Mouse (Mus musculus): ENCODE results near the gene Map2k7. TPM values are rescaled to one million over a fixed set of nuclear protein-coding genes. Genes with fewer than 3 reads are reported as not detected.

Gene Map2k7
- polyA plus RNA-seq, 1 experiment from 2014 or later: 16.9 TPM

GRCm38 (mm10) chr8:4205246-4206123 is 33.1 kb upstream of the Map2k7 start:
- no peak for ATAC-seq (ENCODE audit: insufficient number of reproducible peaks, insufficient read depth, low FRiP score, low read depth)
- Histone ChIP-seq H3K27me3 (ENCODE audit: control insufficient read depth, insufficient read depth, low read length) (peaks cover 35% of the 10 kb centered on the region), H3K4me2 (ENCODE audit: low read length) (peak overlapping the region; percentile 59), H3K9me3 (ENCODE audit: control insufficient read depth, low read length) (no peaks in the 10 kb centered on the region), H3K27ac (replicated peaks in 1 of 2; ENCODE audit: control insufficient read depth in 1 of 2, insufficient read depth in 1 of 2, low read depth in 2 of 2, low read length in 2 of 2) (no peak overlapping the region), H3K4me3 (ENCODE audit: control insufficient read depth in 1 of 2, insufficient read depth in 1 of 2, low read depth in 1 of 2, low read length in 2 of 2) (peak overlapping the region in 1 of 2 experiments; percentile 24; a peak in 1 of 4 replicates), H3K9ac (ENCODE audit: low read length) (peak overlapping the region; percentile 59; the same call in 1 of the 2 replicates), H3K4me1 (ENCODE audit: control insufficient read depth in 2 of 2, insufficient read depth in 2 of 2, low read length in 2 of 2) (peaks cover 4 to 11% of the 10 kb centered on the region in 2 experiments), H3K36me3 (ENCODE audit: control insufficient read depth, insufficient read depth, low read length) (peaks cover 4% of the 10 kb centered on the region; the same call in 1 of the 2 replicates)
- WGBS: 23% methylated on average over 38 of the region's 38 CpGs

- no peak overlapping the region for H3K27ac ChIP-seq (replicated peaks in 1 of 2; ENCODE audit: control insufficient read depth in 1 of 2, insufficient read depth in 1 of 2, low read depth in 2 of 2, low read length in 2 of 2)
- H3K4me3 ChIP-seq (ENCODE audit: control insufficient read depth in 1 of 2, insufficient read depth in 1 of 2, low read depth in 1 of 2, low read length in 2 of 2): peak overlapping the region; percentile 11 to 24; a peak in 3 of 4 replicates
- H3K27me3 ChIP-seq (ENCODE audit: control insufficient read depth, insufficient read depth, low read length): peaks cover 35% of the 10 kb centered on the region
- peaks cover 4 to 11% of the 10 kb centered on the region in 2 experiments for H3K4me1 ChIP-seq (ENCODE audit: control insufficient read depth in 2 of 2, insufficient read depth in 2 of 2, low read length in 2 of 2)
- H3K9me3 ChIP-seq (ENCODE audit: control insufficient read depth, low read length): no peaks in the 10 kb centered on the region
- ATAC-seq (ENCODE audit: insufficient number of reproducible peaks, insufficient read depth, low FRiP score, low read depth): no peak
- H3K36me3 ChIP-seq (ENCODE audit: control insufficient read depth, insufficient read depth, low read length): peaks cover 4% of the 10 kb centered on the region; the same call in 1 of the 2 replicates
- H3K9ac ChIP-seq (ENCODE audit: low read length): peak overlapping the region; percentile 59
- peak overlapping the region; percentile 59 for H3K4me2 ChIP-seq (ENCODE audit: low read length)
- 9% methylated on average over 44 of the region's 44 CpGs for WGBS
Observed at GRCm38 (mm10) chr8:4206182-4207015, 32.1 kb upstream of the Map2k7 start.

- peak overlapping the region; percentile 59; the same call in 1 of the 2 replicates for H3K9ac ChIP-seq (ENCODE audit: low read length)
- peaks cover 4% of the 10 kb centered on the region; the same call in 1 of the 2 replicates for H3K36me3 ChIP-seq (ENCODE audit: control insufficient read depth, insufficient read depth, low read length)
- peaks cover 35% of the 10 kb centered on the region for H3K27me3 ChIP-seq (ENCODE audit: control insufficient read depth, insufficient read depth, low read length)
- ATAC-seq (ENCODE audit: insufficient number of reproducible peaks, insufficient read depth, low FRiP score, low read depth): no peak
- no peaks in the 10 kb centered on the region for H3K9me3 ChIP-seq (ENCODE audit: control insufficient read depth, low read length)
- peaks cover 4 to 11% of the 10 kb centered on the region in 2 experiments for H3K4me1 ChIP-seq (ENCODE audit: control insufficient read depth in 2 of 2, insufficient read depth in 2 of 2, low read length in 2 of 2)
- no peak overlapping the region for H3K4me2 ChIP-seq (ENCODE audit: low read length)
- no peak overlapping the region for H3K4me3 ChIP-seq (ENCODE audit: control insufficient read depth in 1 of 2, insufficient read depth in 1 of 2, low read depth in 1 of 2, low read length in 2 of 2)
- no peak overlapping the region for H3K27ac ChIP-seq (replicated peaks in 1 of 2; ENCODE audit: control insufficient read depth in 1 of 2, insufficient read depth in 1 of 2, low read depth in 2 of 2, low read length in 2 of 2)
- WGBS: 48% methylated on average over 2 of the region's 2 CpGs
Observed at GRCm38 (mm10) chr8:4207016-4207350, 31.6 kb upstream of the Map2k7 start.

GRCm38 (mm10) chr8:4211097-4211496 is 27.4 kb upstream of the Map2k7 start:
- H3K9me3 ChIP-seq (ENCODE audit: control insufficient read depth, low read length): no peaks in the 10 kb centered on the region
- H3K9ac ChIP-seq (ENCODE audit: low read length): no peak overlapping the region
- H3K4me3 ChIP-seq (ENCODE audit: control insufficient read depth in 1 of 2, insufficient read depth in 1 of 2, low read depth in 1 of 2, low read length in 2 of 2): no peak overlapping the region
- peaks cover 42% of the 10 kb centered on the region for H3K27me3 ChIP-seq (ENCODE audit: control insufficient read depth, insufficient read depth, low read length)
- WGBS: 74% methylated on average over 6 of the region's 6 CpGs
- peaks cover 17 to 26% of the 10 kb centered on the region in 2 experiments for H3K4me1 ChIP-seq (ENCODE audit: control insufficient read depth in 2 of 2, insufficient read depth in 2 of 2, low read length in 2 of 2)
- no peak for ATAC-seq (ENCODE audit: insufficient number of reproducible peaks, insufficient read depth, low FRiP score, low read depth)
- H3K4me2 ChIP-seq (ENCODE audit: low read length): no peak overlapping the region
- no peaks in the 10 kb centered on the region for H3K36me3 ChIP-seq (ENCODE audit: control insufficient read depth, insufficient read depth, low read length)
- H3K27ac ChIP-seq (replicated peaks in 1 of 2; ENCODE audit: control insufficient read depth in 1 of 2, insufficient read depth in 1 of 2, low read depth in 2 of 2, low read length in 2 of 2): no peak overlapping the region

- peak overlapping the region; percentile 35 to 45; a peak in 3 of 4 replicates for H3K4me3 ChIP-seq (ENCODE audit: control insufficient read depth in 1 of 2, insufficient read depth in 1 of 2, low read depth in 1 of 2, low read length in 2 of 2)
- peaks cover 46% of the 10 kb centered on the region for H3K27me3 ChIP-seq (ENCODE audit: control insufficient read depth, insufficient read depth, low read length)
- H3K9ac ChIP-seq (ENCODE audit: low read length): peak overlapping the region; percentile 41
- no peak overlapping the region for H3K27ac ChIP-seq (replicated peaks in 1 of 2; ENCODE audit: control insufficient read depth in 1 of 2, insufficient read depth in 1 of 2, low read depth in 2 of 2, low read length in 2 of 2)
- no peak for ATAC-seq (ENCODE audit: insufficient number of reproducible peaks, insufficient read depth, low FRiP score, low read depth)
- whole genome bisulfite sequencing: 2% methylated on average over 25 of the region's 25 CpGs
- H3K4me1 ChIP-seq (ENCODE audit: control insufficient read depth in 2 of 2, insufficient read depth in 2 of 2, low read length in 2 of 2): peaks cover 13 to 21% of the 10 kb centered on the region in 2 experiments
- H3K9me3 ChIP-seq (ENCODE audit: control insufficient read depth, low read length): no peaks in the 10 kb centered on the region
- H3K36me3 ChIP-seq (ENCODE audit: control insufficient read depth, insufficient read depth, low read length): no peaks in the 10 kb centered on the region
- peak overlapping the region; percentile 75 for H3K4me2 ChIP-seq (ENCODE audit: low read length)
Observed at GRCm38 (mm10) chr8:4212809-4213209, 25.7 kb upstream of the Map2k7 start.

GRCm38 (mm10) chr8:4213210-4214005 is 25.1 kb upstream of the Map2k7 start:
- Histone ChIP-seq H3K9ac (ENCODE audit: low read length) (peak overlapping the region; percentile 41), H3K9me3 (ENCODE audit: control insufficient read depth, low read length) (no peaks in the 10 kb centered on the region)

More at GRCm38 (mm10) chr8:4213210-4214005, 25.1 kb upstream of the Map2k7 start:
- peak overlapping the region; percentile 75 for H3K4me2 ChIP-seq (ENCODE audit: low read length)
- 2% methylated on average over 18 of the region's 18 CpGs for WGBS
- no peak; the same call in 1 of the 2 replicates for ATAC-seq (ENCODE audit: insufficient number of reproducible peaks, insufficient read depth, low FRiP score, low read depth)
- peak overlapping the region; percentile 35 to 45 for H3K4me3 ChIP-seq (ENCODE audit: control insufficient read depth in 1 of 2, insufficient read depth in 1 of 2, low read depth in 1 of 2, low read length in 2 of 2)
- H3K27me3 ChIP-seq (ENCODE audit: control insufficient read depth, insufficient read depth, low read length): peaks cover 52% of the 10 kb centered on the region
- H3K4me1 ChIP-seq (ENCODE audit: control insufficient read depth in 2 of 2, insufficient read depth in 2 of 2, low read length in 2 of 2): peaks cover 13 to 21% of the 10 kb centered on the region in 2 experiments
- no peak overlapping the region for H3K27ac ChIP-seq (replicated peaks in 1 of 2; ENCODE audit: control insufficient read depth in 1 of 2, insufficient read depth in 1 of 2, low read depth in 2 of 2, low read length in 2 of 2)
- no peaks in the 10 kb centered on the region for H3K36me3 ChIP-seq (ENCODE audit: control insufficient read depth, insufficient read depth, low read length)

All from heart, embryonic 14.5 days (tissue).